Mouse (Mus musculus) retina, embryonic 14.5 days (tissue): ENCODE data around the gene Smtnl2.
"Not testable (repeated sequence)": the region's sequence is repeated elsewhere in the genome, so short reads cannot be mapped to it uniquely, and the experiment has no call there.

Experiments used
- DNase-seq: peaks from one replicate; pipeline ENCODE4 v3.0.0-alpha.2; 2015; ENCODE audit warnings: low spot score

Gene Smtnl2

DNA sequence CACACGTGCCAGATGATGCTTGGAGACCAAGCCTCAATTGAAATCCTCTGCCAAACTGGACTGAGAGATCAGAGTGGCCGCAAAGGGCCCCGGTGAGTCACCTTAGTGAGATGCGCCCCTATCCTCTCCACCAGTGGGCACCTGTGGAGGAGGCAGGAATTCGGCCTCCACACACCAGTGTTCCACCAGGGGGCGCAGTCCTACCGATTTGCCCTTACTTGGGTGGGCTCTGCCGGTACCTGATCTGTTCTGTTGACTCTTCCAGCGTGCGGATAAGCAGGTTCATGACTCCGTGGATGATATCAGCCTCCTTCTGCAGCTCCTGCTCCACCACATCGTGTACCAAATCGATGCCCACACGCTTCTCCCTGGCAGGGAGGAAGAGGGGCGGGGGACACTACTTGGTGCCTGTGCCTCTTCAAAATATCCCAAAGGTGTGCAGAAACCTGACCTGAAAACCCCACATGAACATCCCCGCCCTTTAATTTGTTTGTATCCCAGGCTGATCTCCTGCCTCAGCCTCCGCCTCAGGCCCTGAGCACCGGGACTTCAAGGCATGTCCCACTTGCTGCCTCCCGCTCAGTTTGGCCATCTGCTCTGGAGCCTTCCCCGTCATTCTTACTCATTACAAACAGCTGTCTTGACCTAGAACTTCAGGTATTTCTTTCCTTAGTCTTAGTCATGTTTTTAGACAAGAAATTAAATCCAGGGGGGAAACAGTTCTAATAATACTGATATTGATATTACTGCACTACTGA, 56.4 kb downstream of the Smtnl2 start:
- DNase-seq = peak; percentile 87

DNA sequence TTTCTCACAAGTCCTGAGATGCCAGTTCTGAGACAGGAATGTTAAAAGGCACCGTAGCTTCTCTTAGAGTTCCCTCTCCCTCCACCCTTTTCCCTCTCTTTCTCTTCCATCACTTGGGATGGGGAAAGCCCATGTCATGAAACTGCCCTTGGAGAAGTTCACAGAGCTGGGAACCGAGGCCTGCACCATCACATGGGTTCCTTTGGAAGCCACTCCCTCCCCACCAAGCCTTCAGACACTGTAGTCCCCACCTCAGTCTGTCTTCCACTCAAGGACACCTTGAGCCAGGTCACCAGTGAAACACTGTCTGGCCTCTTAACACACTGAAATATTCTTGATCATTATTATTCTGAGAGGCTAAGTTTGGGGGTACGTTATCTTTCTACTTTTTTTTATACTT, 58.3 kb downstream of the Smtnl2 start:
- DNase-seq = no peak

DNA sequence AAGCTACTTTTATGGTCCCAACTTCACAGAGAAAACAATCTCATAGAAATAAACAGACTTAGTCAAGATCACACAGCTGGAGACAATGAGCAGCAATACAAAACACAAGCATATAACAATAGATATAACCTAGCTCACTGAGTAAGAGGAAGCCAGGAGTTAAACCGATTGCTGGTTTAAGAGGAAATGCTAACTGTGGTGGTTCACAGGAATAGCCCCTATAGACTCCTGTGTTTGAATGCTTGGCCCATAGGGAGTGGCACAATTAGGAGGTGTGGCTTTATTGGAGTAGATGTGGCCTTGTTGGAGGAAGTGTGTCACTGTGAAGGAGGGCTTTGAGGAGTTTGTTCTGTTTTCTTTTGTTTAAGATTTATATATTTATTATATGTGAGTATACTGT, 59.2 kb downstream of the Smtnl2 start:
- DNase-seq = no peak

DNA sequence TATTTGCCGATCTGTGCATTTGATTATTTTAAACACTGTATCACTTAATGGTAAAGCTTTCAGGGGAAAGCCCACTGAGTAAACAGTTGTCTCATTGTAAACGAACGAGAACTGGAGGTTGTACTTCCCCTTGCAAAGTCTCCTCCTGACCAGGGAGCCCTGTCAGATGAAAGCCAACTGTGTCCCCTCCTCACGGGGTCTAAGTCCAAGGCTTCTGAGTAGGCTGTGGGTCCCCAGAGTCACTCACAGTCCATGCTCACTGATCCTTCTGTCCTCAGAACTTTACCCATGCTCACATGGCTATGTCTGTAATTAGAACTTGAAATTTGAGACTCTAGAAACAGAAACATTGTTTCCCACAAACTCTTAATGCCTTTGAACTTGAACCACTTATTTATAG, 61.9 kb downstream of the Smtnl2 start:
- DNase-seq = no peak

DNA sequence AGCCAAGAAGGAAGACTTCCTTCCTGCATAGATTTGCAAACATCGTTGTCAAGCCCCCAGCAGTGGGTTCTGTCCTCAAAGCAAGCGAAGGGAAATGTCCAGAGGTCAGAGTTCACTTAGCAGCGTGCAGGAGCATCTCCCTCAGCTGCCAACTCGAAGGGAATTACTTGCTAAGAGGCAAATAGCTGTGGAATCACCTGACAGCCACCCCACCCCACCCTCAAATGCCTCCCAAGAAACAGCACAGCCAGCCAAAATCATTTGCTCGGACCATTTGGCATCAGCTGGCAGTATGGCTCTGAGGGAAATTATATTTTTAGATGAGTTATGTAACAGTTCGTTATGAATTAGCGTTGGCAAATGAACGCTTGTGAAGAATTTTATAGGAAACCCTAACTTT, 62.5 kb downstream of the Smtnl2 start:
- no peak for DNase-seq

DNA sequence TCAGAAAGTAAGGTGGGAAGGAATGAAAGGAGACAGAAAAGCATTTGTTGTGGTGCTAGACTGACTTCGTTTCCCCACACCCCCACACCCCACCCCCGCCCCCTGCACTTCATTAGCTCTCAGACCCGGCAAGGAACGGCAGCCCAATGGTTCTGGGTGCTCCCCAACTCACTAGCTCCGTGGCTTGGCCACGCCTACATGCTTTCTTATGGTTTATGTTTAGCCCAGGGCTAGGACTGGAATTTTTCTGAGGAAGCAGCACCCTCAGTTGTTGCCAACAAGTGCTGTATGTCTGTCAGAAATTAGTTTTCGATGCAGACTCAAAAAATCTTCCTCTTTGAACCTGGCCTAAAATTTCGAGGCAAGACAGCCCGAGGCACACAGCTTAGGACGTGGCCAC, 63.0 kb downstream of the Smtnl2 start:
- DNase-seq = no peak

DNA sequence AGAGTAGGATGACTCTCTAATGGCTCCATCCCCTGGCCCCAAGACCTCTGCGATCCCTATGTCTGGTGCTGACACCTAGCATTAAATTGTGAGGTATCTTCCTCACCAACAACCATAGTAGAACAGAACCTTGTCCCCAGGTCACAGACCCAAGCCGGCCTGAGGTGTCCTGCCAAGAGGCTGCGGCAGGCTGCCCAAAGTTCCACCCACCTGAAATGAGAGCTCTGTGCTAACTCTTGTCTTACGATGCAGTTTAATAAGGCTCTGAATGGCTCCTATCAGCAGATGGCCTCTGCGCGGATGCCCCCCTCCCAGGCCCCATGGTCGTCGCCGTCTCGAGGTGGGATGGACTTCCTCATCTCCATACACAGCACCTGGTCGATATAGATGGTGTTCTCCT, 67.0 kb downstream of the Smtnl2 start:
- no peak for DNase-seq

DNA sequence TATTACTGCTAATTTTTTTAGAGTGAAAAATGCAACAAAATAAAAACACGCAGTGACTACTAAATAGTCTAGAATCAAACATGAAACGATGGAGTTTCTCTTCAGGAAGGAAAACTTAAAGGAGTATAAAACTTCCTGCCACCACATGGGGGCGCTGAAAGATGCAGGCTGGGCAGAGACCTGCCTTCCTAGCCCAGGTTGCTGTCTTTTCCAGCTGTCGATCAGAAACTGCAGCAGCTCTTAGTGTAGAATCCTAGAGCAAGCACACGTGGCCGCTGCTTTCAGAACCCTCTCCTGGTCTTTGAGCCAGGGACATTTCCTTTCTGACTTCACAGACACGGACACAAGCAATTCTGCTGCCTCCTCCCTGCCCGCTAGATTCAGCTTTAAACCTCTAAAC, 67.6 kb downstream of the Smtnl2 start:
- DNase-seq = peak; percentile 77

DNA sequence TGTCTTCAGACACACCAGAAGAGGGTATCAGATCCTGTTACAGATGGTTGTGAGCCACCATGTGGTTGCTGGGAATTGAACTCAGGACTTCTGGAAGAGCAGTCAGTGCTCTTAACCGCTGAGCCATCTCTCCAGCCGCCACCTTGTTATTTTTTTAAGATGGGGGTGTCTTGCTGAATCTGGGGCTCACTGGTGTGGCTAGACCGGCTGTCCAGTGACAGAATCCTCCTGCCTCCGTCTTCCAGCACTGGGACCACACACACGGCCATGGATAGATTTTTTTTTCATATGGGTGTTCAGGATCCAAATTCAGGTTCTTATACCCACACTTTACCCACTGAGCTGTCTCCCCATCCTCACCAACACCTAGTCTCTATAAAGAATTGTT, 68.3 kb downstream of the Smtnl2 start:
- DNase-seq = not testable (repeated sequence)

DNA sequence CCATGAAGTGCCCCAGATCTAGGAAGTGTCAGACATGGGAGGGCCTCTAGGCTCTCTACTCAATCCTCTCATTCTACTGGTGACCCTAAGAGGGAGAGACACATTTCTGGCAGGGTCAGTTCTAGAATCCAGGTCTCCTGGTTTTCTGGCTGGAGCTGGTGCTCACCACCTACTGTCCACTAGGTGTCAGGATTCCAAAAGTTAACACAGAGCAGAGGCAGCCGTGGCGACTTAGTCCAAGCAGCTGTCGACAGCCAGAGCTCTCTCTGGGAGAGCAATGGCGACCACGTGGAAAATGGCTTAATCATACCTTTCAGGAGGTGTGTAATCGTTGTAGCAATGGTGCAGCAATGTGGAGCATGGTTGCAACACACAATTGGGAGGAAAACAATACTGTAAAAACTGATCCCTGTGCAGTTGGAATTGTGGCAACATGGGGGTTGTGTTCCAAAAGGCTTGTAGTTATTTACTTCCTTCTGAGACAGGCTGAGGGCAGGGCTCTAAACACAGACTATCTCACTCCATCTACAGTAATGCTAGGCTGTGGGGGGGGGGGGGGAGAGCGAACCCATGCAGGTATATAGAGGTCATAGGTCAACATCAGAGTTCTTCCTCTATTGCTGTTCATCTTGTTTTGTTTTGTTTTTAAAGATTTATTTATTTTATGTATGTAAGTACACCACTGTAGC, 68.8 kb downstream of the Smtnl2 start:
- peak; percentile 86 for DNase-seq

DNA sequence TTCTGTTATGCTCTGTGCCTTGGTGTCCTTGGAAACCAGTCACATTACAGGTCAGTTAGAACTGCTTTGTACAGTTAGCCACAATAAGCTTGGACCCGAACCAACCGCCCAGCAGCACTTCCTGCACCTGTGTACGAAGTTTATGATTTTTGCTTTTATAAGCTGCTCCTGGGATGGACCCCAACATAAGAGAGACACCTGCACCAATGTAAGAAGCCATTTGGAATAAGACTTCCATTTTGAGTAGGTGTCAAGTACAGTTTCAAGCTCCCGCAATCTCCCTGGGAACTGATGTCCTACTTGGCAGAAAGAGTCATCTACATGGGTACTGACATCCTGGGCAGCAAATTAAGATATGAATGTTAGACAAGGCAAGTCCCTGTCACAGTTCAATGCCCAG, 71.8 kb downstream of the Smtnl2 start:
- DNase-seq = no peak
